Mouse (Mus musculus): Measurements from ENCODE around the gene Man1c1. TPM values are rescaled to one million over a fixed set of nuclear protein-coding genes. Genes with fewer than 3 reads are reported as not detected.

The Man1c1 gene
- 8.0 TPM for polyA plus RNA-seq (2017; shearing (Covaris generic))

GRCm38 (mm10) chr4:134703835-134704546, at the start of gene Man1c1:
TSS of gene Man1c1 (minus strand) at chr4:134704290.

DNA sequence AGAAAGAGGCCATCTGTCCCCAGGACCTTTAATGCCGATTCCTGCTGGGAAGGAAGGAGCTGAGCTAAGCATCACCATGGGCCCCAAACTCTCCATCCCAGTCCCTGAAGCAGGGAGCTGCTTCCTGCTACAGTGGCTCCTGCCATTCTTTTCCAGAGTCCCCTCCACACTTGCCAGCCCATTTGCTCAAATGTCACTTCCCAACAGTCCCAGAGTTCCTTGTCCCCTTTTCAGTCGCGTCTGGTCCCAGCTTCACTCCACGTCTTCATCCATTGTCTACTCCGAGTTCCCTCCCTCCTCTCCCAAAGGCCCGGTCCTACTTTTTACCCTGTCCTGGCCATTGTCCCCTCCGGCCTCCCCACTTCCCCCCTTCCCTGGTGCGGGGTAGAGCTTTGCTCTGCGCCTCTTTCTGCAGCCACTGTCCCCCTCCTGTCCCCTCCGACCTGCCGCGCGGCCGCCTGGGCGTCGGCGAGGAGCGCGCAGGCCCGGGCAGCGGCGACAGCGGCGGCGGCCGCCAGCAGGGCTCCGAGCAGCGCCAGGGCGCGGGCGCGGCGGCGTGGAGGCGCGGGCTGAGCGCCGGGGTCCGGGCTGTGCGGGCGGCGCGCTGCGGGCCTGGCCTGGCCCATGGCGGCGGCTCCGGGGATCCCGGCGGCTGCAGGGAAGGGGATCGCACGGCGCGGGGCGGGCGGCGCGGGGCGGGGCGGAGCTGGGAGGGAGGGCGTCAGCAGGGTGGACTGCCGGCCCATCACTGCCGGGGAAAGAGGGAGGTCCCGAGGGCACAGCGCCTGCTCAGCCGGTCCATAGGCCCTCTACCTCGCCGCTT, 152.4 kb downstream of the Man1c1 start, which contains the start of gene Selenon:
Gene Selenon, minus strand, starts transcription at position 673 of the 823 bp plus-strand sequence.

DNA sequence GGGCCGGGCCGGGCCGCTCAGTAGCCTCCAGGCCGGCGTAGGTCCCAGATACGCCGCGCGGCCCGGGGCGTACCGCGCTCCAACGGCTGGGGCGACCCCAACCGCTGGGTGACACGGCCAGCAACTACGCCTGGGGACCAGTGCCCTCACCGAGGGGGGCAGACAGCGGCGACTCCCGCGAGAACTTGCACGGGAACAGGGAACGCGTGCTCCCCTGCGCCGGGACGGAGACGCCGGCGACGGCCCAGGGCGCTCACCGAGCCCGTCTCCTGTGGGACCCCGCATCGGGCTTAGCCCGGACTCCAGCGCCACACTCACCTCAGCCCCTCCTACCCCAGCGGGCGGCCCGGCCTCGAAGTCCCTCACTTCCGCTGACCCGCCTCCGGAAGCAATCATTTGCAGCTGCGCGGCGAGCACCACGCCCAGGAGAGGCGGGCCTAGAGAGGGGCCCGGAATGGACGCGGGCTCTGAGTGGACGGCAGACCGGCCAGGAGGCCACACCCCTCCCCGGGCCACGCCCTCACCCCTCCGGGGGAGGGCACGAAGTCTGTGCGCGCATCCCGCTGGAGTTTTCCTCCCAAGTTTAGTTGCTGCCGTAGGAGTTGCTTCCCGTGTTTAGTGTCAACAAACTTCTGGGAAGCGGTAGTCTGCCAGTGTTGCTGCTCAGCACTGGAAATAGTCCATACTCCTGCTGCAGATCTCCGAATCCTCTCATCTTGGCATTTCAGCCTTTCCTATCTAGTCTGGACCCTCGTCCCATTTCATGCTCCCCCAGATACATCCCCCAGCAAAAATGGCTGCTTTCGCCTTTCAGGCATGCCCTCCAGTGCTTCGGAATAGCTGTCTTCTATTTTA, 168.9 kb downstream of the Man1c1 start, which contains the start of gene Mtfr1l:
Gene Mtfr1l, minus strand, starts transcription at position 456 of the 855 bp plus-strand sequence.

Other genes with a start within 250 kb of the Man1c1 start
- gene Stmn1, start 236.0 kb downstream of the Man1c1 start, polyA plus RNA-seq (2017; shearing (Covaris generic)), result 91.3 TPM
- gene Paqr7, start 207.6 kb downstream of the Man1c1 start, polyA plus RNA-seq (2017; shearing (Covaris generic)), result 9.7 TPM
- not detected for gene Aunip, start 193.3 kb downstream of the Man1c1 start, polyA plus RNA-seq (2017; shearing (Covaris generic))
- 104 TPM for gene Mtfr1l, start 168.9 kb downstream of the Man1c1 start, polyA plus RNA-seq (2017; shearing (Covaris generic))
- gene Selenon, start 152.1 kb downstream of the Man1c1 start, polyA plus RNA-seq (2017; shearing (Covaris generic)), result 13.6 TPM
- 163 TPM for gene Ldlrap1, start 63.7 kb upstream of the Man1c1 start, polyA plus RNA-seq (2017; shearing (Covaris generic))
- 62.6 TPM for gene Maco1, start 149.1 kb upstream of the Man1c1 start, polyA plus RNA-seq (2017; shearing (Covaris generic))
- gene Rhd, start 160.2 kb upstream of the Man1c1 start, polyA plus RNA-seq (2017; shearing (Covaris generic)), result not detected
- 360 TPM for gene Tmem50a, start 210.7 kb upstream of the Man1c1 start, polyA plus RNA-seq (2017; shearing (Covaris generic))
- 966 TPM for gene Rsrp1, start 219.3 kb upstream of the Man1c1 start, polyA plus RNA-seq (2017; shearing (Covaris generic))
- gene Syf2, start 226.6 kb upstream of the Man1c1 start, polyA plus RNA-seq (2017; shearing (Covaris generic)), result 425 TPM

All from naive thymus-derived CD4-positive, alpha-beta T cell, adult 5 months (primary cell).